Comparison of ENCODE assay signal across 24 mouse cellular contexts in genomic region chr8:122673989-122674388, GRCm38 (mm10). TPM values are rescaled to one million over a fixed set of nuclear protein-coding genes. Genes with fewer than 3 reads are reported as not detected.
DNase-seq lines count a peak whose midpoint lies in the region; ATAC-seq lines count a peak whose summit lies in the region.
"Had no signal": no experiment of that assay in that cellular context is flagged by ENCODE, and none has a peak within 500 bp of the region (broad histone marks: within the 10 kb centered on the region; RNA-seq: fewer than 3 reads in every experiment).

No protein-coding gene starts in this region.

- peaks cover 23% of the 10 kb centered on the region for H3K36me3 ChIP-seq in hindbrain, embryonic 13.5 days
- no peaks in the 10 kb centered on the region for H3K36me3 ChIP-seq in hindbrain, embryonic 10.5 days
- H3K36me3 ChIP-seq in midbrain, embryonic 15.5 days (replicated peaks): no peaks in the 10 kb centered on the region
- no peaks in the 10 kb centered on the region for H3K36me3 ChIP-seq in midbrain, embryonic 10.5 days
- H3K36me3 ChIP-seq in neural tube, embryonic 14.5 days (ENCODE audit: control insufficient read depth, insufficient read depth, low read length): 0 out of 2 replicates have a peak, but pooled peaks cover 4% of the 10 kb centered on the region
- H3K36me3 ChIP-seq: forebrain, embryonic 10.5 days; heart, embryonic 15.5 days had no signal

- H3K27me3 ChIP-seq in hindbrain, embryonic 13.5 days: peaks cover 19% of the 10 kb centered on the region; the same call in 1 of the 2 replicates
- peaks cover 100% of the 10 kb centered on the region for H3K27me3 ChIP-seq in hindbrain, embryonic 10.5 days (ENCODE audit: insufficient read depth, poor library complexity, severe bottlenecking)
- H3K27me3 ChIP-seq in midbrain, embryonic 15.5 days (replicated peaks): no peaks in the 10 kb centered on the region
- H3K27me3 ChIP-seq in midbrain, embryonic 10.5 days (ENCODE audit: low read depth, poor library complexity, severe bottlenecking): peaks cover 100% of the 10 kb centered on the region
- H3K27me3 ChIP-seq in neural tube, embryonic 14.5 days (ENCODE audit: control insufficient read depth, insufficient read depth, low read length): peaks cover 4% of the 10 kb centered on the region; the same call in 1 of the 2 replicates
- H3K27me3 ChIP-seq: CH12.LX had no signal

- ATAC-seq in hindbrain, embryonic 13.5 days (ENCODE audit: low FRiP score): no peak
- ATAC-seq in midbrain, embryonic 15.5 days (replicated peaks): no peak
- ATAC-seq in neural tube, embryonic 14.5 days (ENCODE audit: low read depth): no peak

- H3K9me3 ChIP-seq in hindbrain, embryonic 13.5 days: no peaks in the 10 kb centered on the region
- no peaks in the 10 kb centered on the region for H3K9me3 ChIP-seq in hindbrain, embryonic 10.5 days
- no peaks in the 10 kb centered on the region for H3K9me3 ChIP-seq in midbrain, embryonic 15.5 days
- no peaks in the 10 kb centered on the region for H3K9me3 ChIP-seq in midbrain, embryonic 10.5 days (replicated peaks)
- no peaks in the 10 kb centered on the region for H3K9me3 ChIP-seq in neural tube, embryonic 14.5 days (ENCODE audit: control insufficient read depth, low read length)
- H3K9me3 ChIP-seq: forebrain, embryonic 10.5 days; heart, embryonic 15.5 days had no signal

- peaks cover 90% of the 10 kb centered on the region for H3K4me1 ChIP-seq in hindbrain, embryonic 13.5 days (replicated peaks)
- peaks cover 73% of the 10 kb centered on the region for H3K4me1 ChIP-seq in hindbrain, embryonic 10.5 days (replicated peaks)
- H3K4me1 ChIP-seq in midbrain, embryonic 15.5 days: peaks cover 83% of the 10 kb centered on the region
- H3K4me1 ChIP-seq in midbrain, embryonic 10.5 days: peaks cover 72% of the 10 kb centered on the region
- H3K4me1 ChIP-seq in neural tube, embryonic 14.5 days (ENCODE audit: control insufficient read depth, insufficient read depth, low read length): peaks cover 52% of the 10 kb centered on the region

- DNase-seq in cerebellum, postnatal 10 days: peak; percentile 57 to 59
- DNase-seq in cerebellum, adult 9-10 months: no peak
- no peak for DNase-seq in hindbrain, embryonic 10.5 days (ENCODE audit: low spot score)
- no peak for DNase-seq in midbrain, embryonic 10.5 days (ENCODE audit: low spot score)
- DNase-seq in embryo, embryonic 11 days: no peak
- DNase-seq: adrenal gland, postnatal 25 days; gastrocnemius, postnatal 14 days; heart, adult 18-20 months; kidney, adult 11 months; kidney, postnatal 4 days; layer of hippocampus, adult 9-11 months; left cerebral cortex, postnatal 4 days; lung, embryonic 14.5 days; lung, postnatal 36 days; thymus, postnatal 14 days had no signal

- WGBS in hindbrain, embryonic 13.5 days: 75% methylated on average over 12 of the region's 12 CpGs
- WGBS in hindbrain, embryonic 10.5 days: 81% methylated on average over 12 of the region's 12 CpGs
- WGBS in midbrain, embryonic 15.5 days: 84% methylated on average over 12 of the region's 12 CpGs
- 88% methylated on average over 12 of the region's 12 CpGs for WGBS in midbrain, embryonic 10.5 days
- WGBS in neural tube, embryonic 14.5 days: 69% methylated on average over 12 of the region's 12 CpGs

- peak overlapping the region; percentile 90 for H3K4me2 ChIP-seq in hindbrain, embryonic 13.5 days
- peak overlapping the region; percentile 77 for H3K4me2 ChIP-seq in midbrain, embryonic 15.5 days
- peak overlapping the region; percentile 82 for H3K4me2 ChIP-seq in neural tube, embryonic 14.5 days (ENCODE audit: low read depth, low read length)
- H3K4me2 ChIP-seq: heart, embryonic 15.5 days; liver, embryonic 11.5 days; lung, embryonic 14.5 days had no signal

- H3K27ac ChIP-seq in hindbrain, embryonic 13.5 days: no peak overlapping the region
- no peak overlapping the region for H3K27ac ChIP-seq in hindbrain, embryonic 10.5 days
- H3K27ac ChIP-seq in midbrain, embryonic 15.5 days: no peak overlapping the region
- no peak overlapping the region for H3K27ac ChIP-seq in midbrain, embryonic 10.5 days (replicated peaks)
- H3K27ac ChIP-seq in neural tube, embryonic 14.5 days (ENCODE audit: low read depth, low read length): no peak overlapping the region
- H3K27ac ChIP-seq: forebrain, embryonic 10.5 days; heart, embryonic 15.5 days; left cerebral cortex, adult 2 months had no signal

- peak overlapping the region; percentile 94 for H3K9ac ChIP-seq in hindbrain, embryonic 13.5 days
- no peak overlapping the region for H3K9ac ChIP-seq in midbrain, embryonic 15.5 days
- no peak overlapping the region for H3K9ac ChIP-seq in neural tube, embryonic 14.5 days (replicated peaks; ENCODE audit: low read depth, low read length)
- H3K9ac ChIP-seq: heart, embryonic 15.5 days; lung, embryonic 14.5 days had no signal

- peak overlapping the region; percentile 86 for H3K4me3 ChIP-seq in hindbrain, embryonic 13.5 days
- no peak overlapping the region for H3K4me3 ChIP-seq in hindbrain, embryonic 10.5 days
- H3K4me3 ChIP-seq in midbrain, embryonic 15.5 days: no peak overlapping the region
- H3K4me3 ChIP-seq in midbrain, embryonic 10.5 days: no peak overlapping the region
- no peak overlapping the region for H3K4me3 ChIP-seq in neural tube, embryonic 14.5 days (ENCODE audit: low read depth, low read length)
- H3K4me3 ChIP-seq: forebrain, embryonic 10.5 days; heart, embryonic 15.5 days; left cerebral cortex, adult 2 months had no signal

RNA-seq across cellular contexts. Expression of gene Cbfa2t3, which starts 24.9 kb away (rescaled TPM):
- 27.2 and 30.2 TPM in 2 replicates for polyA plus RNA-seq in hindbrain, embryonic 13.5 days (2015; fragmentation: Nextera tagmentation; extraction: Ambion mirVana)
- 2.2 and 5.4 TPM in 2 replicates for polyA plus RNA-seq in hindbrain, embryonic 10.5 days (2016; fragmentation: Nextera tagmentation; extraction: Ambion mirVana)
- polyA plus RNA-seq in midbrain, embryonic 15.5 days (2015; fragmentation: Nextera tagmentation; extraction: Ambion mirVana): 20.2 and 21.4 TPM in 2 replicates
- polyA plus RNA-seq in midbrain, embryonic 10.5 days (2016; fragmentation: Nextera tagmentation; extraction: Ambion mirVana): 1.9 and 3.4 TPM in 2 replicates
- polyA plus RNA-seq in neural tube, embryonic 14.5 days (2014; fragmentation: Nextera tagmentation; extraction: Ambion mirVana): 23.5 and 23.9 TPM in 2 replicates

RNA-seq across cellular contexts. Expression of gene Pabpn1l, which starts 51.5 kb away (rescaled TPM):
- polyA plus RNA-seq in hindbrain, embryonic 13.5 days (2015; fragmentation: Nextera tagmentation; extraction: Ambion mirVana): not detected in 2 replicates
- polyA plus RNA-seq in hindbrain, embryonic 10.5 days (2016; fragmentation: Nextera tagmentation; extraction: Ambion mirVana): not detected in 2 replicates
- not detected in 2 replicates for polyA plus RNA-seq in midbrain, embryonic 15.5 days (2015; fragmentation: Nextera tagmentation; extraction: Ambion mirVana)
- not detected in 2 replicates for polyA plus RNA-seq in midbrain, embryonic 10.5 days (2016; fragmentation: Nextera tagmentation; extraction: Ambion mirVana)
- not detected in 2 replicates for polyA plus RNA-seq in neural tube, embryonic 14.5 days (2014; fragmentation: Nextera tagmentation; extraction: Ambion mirVana)
- polyA plus RNA-seq: forebrain, embryonic 10.5 days; heart, embryonic 15.5 days; liver, embryonic 11.5 days; lung, embryonic 14.5 days; testis, adult 2 months had no signal

Comparison
In these comparisons a context has a peak if more than half of its experiments do, and no peak if none do; other contexts are left out.
1. DNase-seq: peak in cerebellum, postnatal 10 days (2 of 2); none in cerebellum, adult 9-10 months (single experiment), hindbrain, embryonic 10.5 days (single experiment), midbrain, embryonic 10.5 days (single experiment) and embryo, embryonic 11 days (single experiment).
2. Peak in every context shown above with its lines, with median percentiles within 50 percentile points of each other: H3K4me2 ChIP-seq.